In the genomic region with DNA sequence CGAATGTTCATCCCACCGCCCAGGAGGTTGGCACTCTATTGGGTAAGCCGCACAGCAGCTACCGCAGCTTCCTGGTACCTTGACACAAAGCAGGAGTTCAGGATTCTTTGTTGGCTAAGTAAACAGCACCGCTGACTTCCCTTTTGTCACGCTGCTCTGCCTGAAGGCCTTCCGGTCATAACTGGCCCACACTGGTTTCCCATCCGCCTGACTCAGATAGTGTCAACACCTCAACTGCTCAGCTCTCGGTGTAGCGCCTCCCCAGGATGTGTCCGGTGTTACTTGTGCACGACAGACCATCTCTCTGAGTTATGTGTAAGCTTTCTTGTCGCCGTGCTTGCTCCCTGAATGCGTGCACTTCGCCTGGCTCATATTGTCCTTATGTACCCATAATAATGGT, we compare ENCODE assay signal across 10 mouse cellular contexts.
DNase-seq lines count a peak whose midpoint lies in the region; ATAC-seq lines count a peak whose summit lies in the region.
"Had no signal": no experiment of that assay in that cellular context is flagged by ENCODE, and none has a peak within 500 bp of the region (broad histone marks: within the 10 kb centered on the region; RNA-seq: fewer than 3 reads in every experiment).

No protein-coding gene starts in this region.

- WGBS in heart, embryonic 12.5 days: 63% methylated on average over 16 of the region's 16 CpGs
- 80% methylated on average over 16 of the region's 16 CpGs for WGBS in forebrain, embryonic 16.5 days

- H3K36me3 ChIP-seq in heart, embryonic 12.5 days: no peaks in the 10 kb centered on the region
- H3K36me3 ChIP-seq in forebrain, embryonic 16.5 days (ENCODE audit: control insufficient read depth, insufficient read depth): no peaks in the 10 kb centered on the region
- H3K36me3 ChIP-seq: limb, embryonic 12.5 days had no signal

- H3K9me3 ChIP-seq in heart, embryonic 12.5 days (replicated peaks): no peaks in the 10 kb centered on the region
- no peaks in the 10 kb centered on the region for H3K9me3 ChIP-seq in forebrain, embryonic 16.5 days (ENCODE audit: control insufficient read depth, low read length)
- H3K9me3 ChIP-seq: limb, embryonic 12.5 days had no signal

- no peak overlapping the region for H3K27ac ChIP-seq in heart, embryonic 12.5 days (ENCODE audit: poor library complexity, severe bottlenecking)
- no peak overlapping the region for H3K27ac ChIP-seq in forebrain, embryonic 16.5 days (ENCODE audit: low read length)
- H3K27ac ChIP-seq: limb, embryonic 12.5 days had no signal

- H3K4me2 ChIP-seq in heart, embryonic 12.5 days: no peak overlapping the region
- no peak overlapping the region for H3K4me2 ChIP-seq in forebrain, embryonic 16.5 days (ENCODE audit: low read length)
- H3K4me2 ChIP-seq: limb, embryonic 12.5 days had no signal

- intact Hi-C loops in heart, postnatal 25 days (cut with DNase I): no loop called here
- intact Hi-C loops in left cerebral cortex, postnatal 25 days (cut with DNase I): no loop called here

- no peak overlapping the region for H3K4me3 ChIP-seq in heart, embryonic 12.5 days
- H3K4me3 ChIP-seq in forebrain, embryonic 16.5 days (replicated peaks; ENCODE audit: low read length): no peak overlapping the region
- H3K4me3 ChIP-seq: limb, embryonic 12.5 days had no signal

- H3K27me3 ChIP-seq in heart, embryonic 12.5 days (replicated peaks): no peaks in the 10 kb centered on the region
- no peaks in the 10 kb centered on the region for H3K27me3 ChIP-seq in forebrain, embryonic 16.5 days (replicated peaks; ENCODE audit: control insufficient read depth, insufficient read depth, low read length)
- H3K27me3 ChIP-seq: limb, embryonic 12.5 days had no signal

- ATAC-seq in heart, embryonic 12.5 days (ENCODE audit: insufficient number of reproducible peaks, low FRiP score): peak; percentile 39; the same call in 1 of the 2 replicates
- ATAC-seq in megakaryocyte progenitor cell, adult 5-6 weeks (replicated peaks; ENCODE audit: poor library complexity): peak; percentile 97
- no peak for ATAC-seq in forebrain, embryonic 16.5 days

- no peak overlapping the region for H3K9ac ChIP-seq in heart, embryonic 12.5 days
- H3K9ac ChIP-seq in forebrain, embryonic 16.5 days (replicated peaks; ENCODE audit: low read depth, low read length): no peak overlapping the region
- H3K9ac ChIP-seq: limb, embryonic 12.5 days had no signal

- DNase-seq in heart, postnatal 25 days (ENCODE audit: low spot score): no peak
- DNase-seq in embryo, embryonic 9.5 days (ENCODE audit: extremely low spot score): peak; percentile 33
- DNase-seq in kidney, postnatal 36 days: peak; percentile 72 to 75
- DNase-seq in left cerebral cortex, postnatal 25 days (ENCODE audit: low spot score in 2 of 2): no peak
- no peak for DNase-seq in ovary, postnatal 14 days (ENCODE audit: low spot score)
- DNase-seq: heart, adult 18-20 months had no signal

- peaks cover 4% of the 10 kb centered on the region; the same call in 1 of the 2 replicates for H3K4me1 ChIP-seq in heart, embryonic 12.5 days (replicated peaks)
- peaks cover 7% of the 10 kb centered on the region for H3K4me1 ChIP-seq in forebrain, embryonic 16.5 days (replicated peaks; ENCODE audit: control insufficient read depth, insufficient read depth, low read length)

Comparison
In these comparisons a context has a peak if more than half of its experiments do, and no peak if none do; other contexts are left out.
1. DNase-seq: peak in embryo, embryonic 9.5 days (single experiment) and kidney, postnatal 36 days (2 of 2); none in heart, postnatal 25 days (single experiment), left cerebral cortex, postnatal 25 days (0 of 2) and ovary, postnatal 14 days (single experiment).